Mouse (Mus musculus) heart, adult 11 months (tissue): ENCODE measurements around the gene Prss35.

Experiments
- DNase-seq: peaks from one replicate; pipeline ENCODE4 v3.0.0; 2022

The Prss35 gene

GRCm38 (mm10) chr9:86799099-86799498, 55.6 kb downstream of the Prss35 start:
- DNase-seq: peak; percentile 42

GRCm38 (mm10) chr9:86800600-86801163, 57.2 kb downstream of the Prss35 start:
- peak; percentile 45 for DNase-seq
